Mouse (Mus musculus): ENCODE data around the gene Vax1. TPM values are rescaled to one million over a fixed set of nuclear protein-coding genes. Genes with fewer than 3 reads are reported as not detected.

Vax1 gene
- not detected in 2 replicates for polyA plus RNA-seq (2012; rRNA removed)

GRCm38 (mm10) chr19:59169936-59170765 is at the start of gene Vax1:
TSS of gene Vax1 (minus strand) at chr19:59170056.

GRCm38 (mm10) chr19:59218991-59219390 is 49.1 kb upstream of the Vax1 start, which contains the start of gene Kcnk18:
TSS of gene Kcnk18 (plus strand) at chr19:59219214.

Other genes starting within 250 kb of the Vax1 start
- gene Eno4, start 226.6 kb downstream of the Vax1 start, polyA plus RNA-seq (2012; rRNA removed) = 0.03 TPM in 1 of 2 replicates, not detected in the other
- gene Hspa12a, start 226.4 kb downstream of the Vax1 start, polyA plus RNA-seq (2012; rRNA removed) = 7.0 and 11.2 TPM in 2 replicates
- gene Shtn1, start 94.0 kb downstream of the Vax1 start, polyA plus RNA-seq (2012; rRNA removed) = 2.2 and 2.6 TPM in 2 replicates
- not detected in 2 replicates for gene Kcnk18, start 49.2 kb upstream of the Vax1 start, polyA plus RNA-seq (2012; rRNA removed)
- 1.6 and 2.4 TPM in 2 replicates for gene Slc18a2, start 90.8 kb upstream of the Vax1 start, polyA plus RNA-seq (2012; rRNA removed)
- 4,271 and 4,341 TPM in 2 replicates for gene Rps12-ps3, start 152.2 kb upstream of the Vax1 start, polyA plus RNA-seq (2012; rRNA removed)
- 9.9 and 13.2 TPM in 2 replicates for gene Pdzd8, start 175.7 kb upstream of the Vax1 start, polyA plus RNA-seq (2012; rRNA removed)

Measured in colon, adult 2 months (tissue).